Mouse (Mus musculus) liver, embryonic 16.5 days (tissue): Measurements from ENCODE around the gene Vezf1. TPM values are rescaled to one million over a fixed set of nuclear protein-coding genes. Genes with fewer than 3 reads are reported as not detected.
A peak's percentile ranks its signal among the peaks of the same experiment; 100 is the strongest.

Source experiments
- ATAC-seq: fragments of 200-750 bp; cut with Nextera tagmentation; 2 replicates; pipeline ENCODE4 v1.8.0; 2017; ENCODE audit warnings: low read depth, mild to moderate bottlenecking, moderate number of reproducible peaks, moderate library complexity
- H3K27ac ChIP-seq: fragments of 300-500 bp; sonication (generic); 2 replicates; pipeline ENCODE4 v1.5.1; 2014; ENCODE audit warnings: mild to moderate bottlenecking, low read length
- H3K27me3 ChIP-seq: fragments of 300-500 bp; sonication (generic); 2 replicates; pipeline ENCODE4 v1.6.1; 2014; ENCODE audit warnings: low read depth, low read length, mixed read lengths; ENCODE audit not compliant: control insufficient read depth, insufficient read depth
- H3K36me3 ChIP-seq: fragments of 300-500 bp; sonication (generic); 2 replicates; pipeline ENCODE4 v1.6.1; 2014; ENCODE audit warnings: mild to moderate bottlenecking; ENCODE audit not compliant: control insufficient read depth, insufficient read depth
- H3K4me1 ChIP-seq: fragments of 300-500 bp; sonication (generic); 2 replicates; pipeline ENCODE4 v1.6.1; 2014; ENCODE audit warnings: low read depth, low read length, mixed read lengths; ENCODE audit not compliant: control insufficient read depth
- H3K4me2 ChIP-seq: fragments of 300-500 bp; sonication (generic); 2 replicates; pipeline ENCODE4 v1.6.1; 2014; ENCODE audit warnings: low read depth, low read length, mixed read lengths
- H3K4me3 ChIP-seq: fragments of 300-500 bp; sonication (generic); 2 replicates; pipeline ENCODE4 v1.5.1; 2014; ENCODE audit warnings: low read depth, mild to moderate bottlenecking, low read length
- H3K9ac ChIP-seq: fragments of 300-500 bp; sonication (generic); 2 replicates; pipeline ENCODE4 v1.6.1; 2014; ENCODE audit warnings: low read depth, low read length
- H3K9me3 ChIP-seq: fragments of 300-500 bp; sonication (generic); replicated peaks from 2 replicates; pipeline ENCODE4 v1.6.1; 2016; ENCODE audit warnings: low read length; ENCODE audit not compliant: control insufficient read depth
- WGBS: fragments of 180-500 bp; shearing (Covaris S2); extraction: QIAGEN DNeasy Blood & Tissue Kit; methylation state at CpG from one replicate; pipeline ENCODE4 v1.1.7; 2014; ENCODE audit not compliant: insufficient replicate concordance; 5-methylcytosine and 5-hydroxymethylcytosine counted together
- polyA plus RNA-seq: library from polyadenylated mRNA; unstranded; fragments of >200 nt; fragmentation: Nextera tagmentation; extraction: Ambion mirVana; gene quantifications from 2 replicates; pipeline ENCODE4 v1.2.1, GENCODE M21; 2015

Vezf1 gene
- polyA plus RNA-seq, 1 experiment from 2014 or later: 7.7 TPM

- Histone ChIP-seq H3K27me3 (no peaks in the 10 kb centered on the region; the same call in 1 of the 2 replicates), H3K27ac (no peak overlapping the region), H3K4me1 (peaks cover 8% of the 10 kb centered on the region), H3K4me2 (no peak overlapping the region), H3K36me3 (peaks cover 29% of the 10 kb centered on the region), H3K4me3 (no peak overlapping the region), H3K9ac (no peak overlapping the region), H3K9me3 (no peaks in the 10 kb centered on the region; the same call in 1 of the 2 replicates)
- 30% methylated on average over 6 of the region's 6 CpGs for WGBS
- no peak for ATAC-seq
Observed at GRCm38 (mm10) chr11:88083699-88084098, 15.6 kb downstream of the Vezf1 start.

- 8% methylated on average over 25 of the region's 25 CpGs for WGBS
- H3K9ac ChIP-seq: no peak overlapping the region
- H3K4me1 ChIP-seq: peaks cover 8% of the 10 kb centered on the region
- ATAC-seq: peak; percentile 94
- H3K4me2 ChIP-seq: peak overlapping the region; percentile 56
- peaks cover 3% of the 10 kb centered on the region; the same call in 1 of the 2 replicates for H3K27me3 ChIP-seq
- no peaks in the 10 kb centered on the region; the same call in 1 of the 2 replicates for H3K9me3 ChIP-seq
- no peak overlapping the region for H3K27ac ChIP-seq
- 0 out of 2 replicates have a peak overlapping the region, but pooled peaks have one; percentile 27 for H3K4me3 ChIP-seq
- peaks cover 2% of the 10 kb centered on the region for H3K36me3 ChIP-seq
Observed at GRCm38 (mm10) chr11:88086737-88087627, 18.9 kb downstream of the Vezf1 start.

GRCm38 (mm10) chr11:88089150-88089549, 21.1 kb downstream of the Vezf1 start:
- H3K27me3 ChIP-seq: peaks cover 3% of the 10 kb centered on the region; the same call in 1 of the 2 replicates
- no peak overlapping the region for H3K9ac ChIP-seq
- H3K36me3 ChIP-seq: no peaks in the 10 kb centered on the region
- H3K4me1 ChIP-seq: peaks cover 8% of the 10 kb centered on the region
- H3K9me3 ChIP-seq: no peaks in the 10 kb centered on the region; the same call in 1 of the 2 replicates
- H3K4me3 ChIP-seq: no peak overlapping the region
- H3K27ac ChIP-seq: no peak overlapping the region
- ATAC-seq: no peak
- no peak overlapping the region for H3K4me2 ChIP-seq
- WGBS: 53% methylated on average over 5 of the region's 5 CpGs

- Histone ChIP-seq H3K36me3 (no peaks in the 10 kb centered on the region), H3K4me2 (no peak overlapping the region), H3K4me1 (peaks cover 8% of the 10 kb centered on the region), H3K27me3 (peaks cover 3% of the 10 kb centered on the region), H3K9ac (no peak overlapping the region), H3K27ac (no peak overlapping the region), H3K9me3 (no peaks in the 10 kb centered on the region; the same call in 1 of the 2 replicates), H3K4me3 (no peak overlapping the region)
- WGBS: 54% methylated on average over 5 of the region's 5 CpGs
- ATAC-seq: no peak
Observed at GRCm38 (mm10) chr11:88090293-88090692, 22.2 kb downstream of the Vezf1 start.

GRCm38 (mm10) chr11:88091949-88092348, 23.9 kb downstream of the Vezf1 start:
- peaks cover 9% of the 10 kb centered on the region for H3K27me3 ChIP-seq
- no peak overlapping the region for H3K4me2 ChIP-seq
- peaks cover 5% of the 10 kb centered on the region for H3K4me1 ChIP-seq
- ATAC-seq: no peak
- H3K9me3 ChIP-seq: no peaks in the 10 kb centered on the region; the same call in 1 of the 2 replicates
- WGBS: 17% methylated on average over 1 of the region's 1 CpGs
- H3K27ac ChIP-seq: no peak overlapping the region
- no peak overlapping the region for H3K4me3 ChIP-seq
- no peaks in the 10 kb centered on the region for H3K36me3 ChIP-seq
- H3K9ac ChIP-seq: no peak overlapping the region

GRCm38 (mm10) chr11:88097173-88097572, 29.1 kb downstream of the Vezf1 start:
- Histone ChIP-seq H3K9me3 (no peaks in the 10 kb centered on the region), H3K4me3 (no peak overlapping the region), H3K27me3 (peaks cover 50% of the 10 kb centered on the region), H3K4me2 (no peak overlapping the region), H3K4me1 (peaks cover 3% of the 10 kb centered on the region), H3K27ac (no peak overlapping the region), H3K9ac (no peak overlapping the region), H3K36me3 (no peaks in the 10 kb centered on the region)
- 18% methylated on average over 4 of the region's 4 CpGs for WGBS
- no peak for ATAC-seq

- Histone ChIP-seq H3K4me1 (peaks cover 3% of the 10 kb centered on the region), H3K27me3 (peaks cover 50% of the 10 kb centered on the region), H3K9me3 (no peaks in the 10 kb centered on the region), H3K27ac (no peak within 1 kb of the TSS), H3K4me3 (peak within 1 kb of the TSS; percentile 62), H3K9ac (peak within 1 kb of the TSS; percentile 52; the same call in 1 of the 2 replicates), H3K36me3 (no peaks in the 10 kb centered on the region), H3K4me2 (peak within 1 kb of the TSS; percentile 77)
- no peak for ATAC-seq
- WGBS: 18% methylated on average over 17 of the region's 17 CpGs
Observed at GRCm38 (mm10) chr11:88098021-88098729, 30.1 kb downstream of the Vezf1 start, which contains the start of gene Cuedc1. Cuedc1 (plus strand) TSS chr11:88098058.

- ATAC-seq: 0 out of 2 replicates have a peak, but pooled peaks have one; percentile 11
- under 1% methylated on average over 56 of the region's 95 CpGs for WGBS
- Histone ChIP-seq H3K9me3 (no peaks in the 10 kb centered on the region), H3K36me3 (no peaks in the 10 kb centered on the region), H3K27me3 (peaks cover 50% of the 10 kb centered on the region), H3K9ac (peak overlapping the region; percentile 52; the same call in 1 of the 2 replicates), H3K27ac (no peak overlapping the region), H3K4me3 (peak overlapping the region; percentile 62), H3K4me1 (peaks cover 3% of the 10 kb centered on the region), H3K4me2 (peak overlapping the region; percentile 77)
Observed at GRCm38 (mm10) chr11:88098787-88099598, 30.9 kb downstream of the Vezf1 start.
